Mouse (Mus musculus) cerebellum, adult 9-10 months (tissue): ENCODE results near the gene Camkk2.

Experiments used
- DNase-seq: peaks from one replicate; pipeline ENCODE4 v3.0.0; 2022

Gene Camkk2

GRCm38 (mm10) chr5:122695516-122695915 is 83.7 kb downstream of the Camkk2 start:
- no peak for DNase-seq

DNA sequence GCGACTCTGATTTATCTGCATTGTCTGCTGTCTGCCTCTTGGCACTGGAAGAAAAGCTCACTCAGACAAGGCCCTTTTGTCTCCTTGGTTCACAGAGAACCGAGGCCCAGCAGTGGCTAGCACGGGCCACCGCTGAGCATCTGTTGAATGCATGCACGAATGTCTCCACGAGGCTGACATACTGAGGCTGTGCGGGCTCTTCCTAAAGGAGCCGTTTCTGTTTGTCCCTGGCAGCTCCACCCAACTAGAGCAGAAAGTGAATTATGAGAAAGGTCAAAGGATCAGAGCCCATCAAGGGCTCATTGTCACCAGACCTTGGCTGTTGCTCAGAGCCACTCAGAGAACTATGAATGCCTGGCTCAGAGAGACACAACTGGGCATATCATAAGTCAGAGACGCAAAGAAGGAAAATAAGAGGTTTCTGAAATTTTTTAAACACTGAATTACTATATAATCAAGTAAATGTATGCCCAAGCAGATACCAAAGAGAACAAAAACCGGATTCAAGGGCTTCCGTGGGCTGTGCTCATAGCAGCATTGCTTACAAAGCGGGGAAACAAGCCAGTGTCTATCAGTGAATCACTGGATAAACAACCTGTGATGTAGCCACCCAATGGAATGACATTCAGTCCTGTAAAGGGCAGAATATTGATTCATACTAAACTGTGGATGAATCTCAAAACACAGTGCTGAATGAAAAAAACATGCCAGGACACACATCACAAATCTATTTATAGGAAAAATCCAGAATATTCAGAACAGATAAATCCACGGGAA is 85.6 kb downstream of the Camkk2 start:
- no peak for DNase-seq

DNA sequence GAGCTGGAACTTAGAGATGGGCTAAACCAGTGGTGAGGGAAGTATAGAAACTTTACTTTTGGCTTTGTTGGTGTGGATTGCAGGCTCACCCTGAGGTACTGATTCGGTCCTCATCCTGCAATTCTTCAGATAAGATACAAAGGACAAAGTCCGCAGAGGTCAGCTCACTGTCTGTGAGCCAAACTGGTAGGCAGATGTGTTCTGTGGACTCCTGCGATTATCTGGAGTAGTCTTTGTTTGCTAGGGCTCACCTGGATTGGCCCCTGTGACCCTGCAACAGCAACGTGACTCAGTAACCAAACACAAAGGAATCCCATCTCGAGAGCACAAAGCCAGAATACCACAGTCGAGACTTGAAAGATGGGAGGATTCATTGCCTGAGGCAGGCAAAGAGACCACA is 88.7 kb downstream of the Camkk2 start:
- DNase-seq, result no peak

DNA sequence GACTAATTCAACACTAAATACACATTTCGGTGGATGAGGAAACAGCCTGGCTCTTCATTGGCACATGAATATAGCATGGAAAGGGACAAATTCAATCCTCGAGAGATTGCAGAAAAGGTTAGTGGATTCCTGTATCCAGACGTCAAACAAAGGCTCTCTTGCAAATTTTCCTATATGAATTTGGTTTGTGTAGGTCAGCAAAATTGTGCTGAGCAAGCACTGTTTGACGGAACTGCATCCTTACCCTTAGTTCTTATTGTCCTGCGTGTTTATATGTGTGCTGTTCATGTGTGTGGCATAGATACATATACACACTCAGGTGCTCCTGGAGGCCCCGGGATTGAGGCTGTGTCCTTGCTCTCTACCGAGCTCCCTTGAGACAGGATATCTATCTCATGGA is 90.1 kb downstream of the Camkk2 start:
- no peak for DNase-seq

- no peak for DNase-seq
Observed at GRCm38 (mm10) chr5:122687391-122687790, 91.8 kb downstream of the Camkk2 start.

- DNase-seq, result no peak
Observed at GRCm38 (mm10) chr5:122683926-122684325, 95.3 kb downstream of the Camkk2 start.

DNA sequence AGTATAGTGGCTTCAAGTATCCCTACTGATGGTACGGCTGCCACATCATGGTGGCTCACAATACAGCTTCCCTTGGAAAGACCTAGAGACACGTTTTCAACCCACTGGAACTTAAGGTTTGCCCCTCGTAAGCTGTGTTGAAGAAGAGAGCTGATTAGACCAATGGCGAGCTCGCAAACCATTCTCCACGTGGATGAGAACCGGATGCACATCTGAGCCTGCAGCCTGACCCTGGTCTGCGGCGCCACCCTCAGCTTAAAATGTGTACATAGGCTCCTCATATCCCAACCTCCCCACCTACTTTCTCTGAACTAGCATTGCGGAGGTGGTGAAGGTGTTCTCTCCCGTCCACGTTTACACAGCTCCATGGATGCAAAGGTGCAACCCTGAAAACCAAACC is 97.9 kb downstream of the Camkk2 start:
- DNase-seq, result no peak
